Mouse (Mus musculus) embryo, embryonic 10 days (tissue): ENCODE measurements around the gene Crygn.

Experiments
- DNase-seq: peaks from one replicate; pipeline ENCODE4 v3.0.0-alpha.2; 2015; ENCODE audit warnings: low spot score

Crygn gene

DNA sequence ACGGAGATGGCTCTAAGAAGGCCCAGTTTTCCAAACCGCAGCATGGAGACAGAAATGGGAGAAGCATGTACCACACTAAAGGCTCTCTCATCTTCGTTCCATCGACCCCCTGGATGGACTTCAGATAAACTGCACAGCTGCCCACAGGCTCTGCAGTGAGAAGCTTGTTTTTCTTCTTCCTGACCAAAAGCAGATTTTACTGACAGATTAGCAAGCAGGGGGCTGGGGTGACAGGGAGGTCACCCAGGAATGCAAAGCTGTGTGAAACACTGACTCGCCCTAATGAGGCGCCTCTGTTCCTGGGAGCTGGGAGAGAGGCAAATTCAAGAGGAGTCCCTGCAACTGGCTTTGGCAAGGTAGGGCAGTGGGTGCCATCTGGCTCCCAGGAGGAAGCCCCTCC, 10.3 kb downstream of the Crygn start:
- peak; percentile 39 for DNase-seq

DNA sequence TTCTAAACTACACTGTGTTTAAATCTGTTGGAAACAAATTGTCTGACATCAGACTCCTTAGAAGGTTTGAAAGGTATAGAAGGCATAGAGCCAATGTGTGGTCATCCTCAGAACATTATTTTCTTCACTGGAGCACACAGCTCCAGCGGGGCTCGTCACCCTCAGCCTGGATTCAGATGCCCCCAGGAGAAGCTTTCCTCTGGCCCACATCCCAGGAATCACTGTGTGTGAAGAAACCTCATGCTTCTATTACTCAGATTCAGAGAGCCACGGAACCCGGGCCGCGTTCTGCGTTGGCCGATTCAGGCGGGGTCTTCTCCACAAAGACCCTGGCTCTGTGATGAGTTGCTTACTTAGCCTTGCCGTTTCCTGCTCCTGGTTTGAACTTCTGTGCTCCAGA, 13.9 kb downstream of the Crygn start:
- DNase-seq, result no peak

DNA sequence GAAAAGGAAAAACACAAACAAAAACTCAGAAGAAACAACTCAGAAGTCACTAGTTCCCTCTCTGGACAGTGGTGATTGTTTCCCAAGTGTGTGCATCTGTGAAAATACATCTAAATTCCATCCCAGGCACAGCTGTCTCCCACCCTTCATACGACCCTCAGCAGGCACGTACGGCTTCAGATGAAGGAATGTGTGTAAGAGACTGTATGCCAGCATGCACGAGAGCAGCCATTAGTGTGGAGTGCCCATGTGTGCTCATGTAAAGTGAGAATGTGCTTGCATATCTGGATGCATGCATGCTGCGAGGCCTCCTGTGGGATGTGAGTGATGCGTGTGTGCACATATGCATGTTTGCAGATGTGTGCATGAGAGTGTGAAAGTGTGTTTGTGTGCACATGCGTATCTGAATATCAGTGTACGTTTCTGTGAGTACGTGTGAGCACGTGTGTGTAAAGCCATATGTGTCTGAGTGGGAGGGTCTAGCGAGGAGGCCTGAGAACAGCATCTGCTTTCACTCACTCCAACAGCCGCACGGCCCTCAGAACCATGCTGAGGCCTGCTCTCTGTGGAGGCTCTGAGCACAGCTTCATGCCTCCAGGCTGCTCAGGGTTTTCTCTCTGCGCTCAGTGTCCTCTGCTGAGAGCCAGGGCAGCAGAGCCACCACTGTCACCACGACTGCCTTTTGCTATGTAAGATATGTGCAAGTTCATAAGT, 16.5 kb downstream of the Crygn start:
- DNase-seq, result peak; percentile 64

DNA sequence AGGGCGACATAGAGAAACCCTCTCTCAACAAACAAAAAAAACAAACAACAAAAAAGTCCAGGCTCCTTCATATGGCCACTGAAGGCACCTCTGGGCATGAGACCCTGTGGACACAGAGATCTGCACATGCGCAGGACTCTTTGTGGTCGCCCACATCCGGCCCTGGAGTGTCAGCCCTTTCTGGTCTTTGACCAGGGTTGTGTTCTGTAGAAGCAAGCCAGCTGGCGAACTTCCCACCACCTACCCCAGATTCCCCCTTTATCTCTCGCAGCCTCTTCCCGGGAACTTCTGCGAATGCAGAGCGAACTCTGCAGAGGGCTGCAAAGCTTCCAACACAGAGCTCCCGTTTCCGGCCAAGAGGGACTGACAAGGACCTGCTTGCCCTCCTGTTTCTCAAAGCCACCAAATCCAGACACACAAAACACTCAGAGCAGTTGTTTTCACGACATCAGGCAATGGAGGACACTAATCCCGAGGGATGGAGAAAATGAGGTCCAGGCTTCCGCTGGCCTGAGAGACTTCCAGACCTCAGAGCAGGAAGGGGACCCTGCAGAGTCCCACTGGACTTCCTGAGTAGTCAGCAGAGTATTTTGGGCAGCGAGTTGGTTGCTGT, 18.6 kb downstream of the Crygn start:
- no peak for DNase-seq

DNA sequence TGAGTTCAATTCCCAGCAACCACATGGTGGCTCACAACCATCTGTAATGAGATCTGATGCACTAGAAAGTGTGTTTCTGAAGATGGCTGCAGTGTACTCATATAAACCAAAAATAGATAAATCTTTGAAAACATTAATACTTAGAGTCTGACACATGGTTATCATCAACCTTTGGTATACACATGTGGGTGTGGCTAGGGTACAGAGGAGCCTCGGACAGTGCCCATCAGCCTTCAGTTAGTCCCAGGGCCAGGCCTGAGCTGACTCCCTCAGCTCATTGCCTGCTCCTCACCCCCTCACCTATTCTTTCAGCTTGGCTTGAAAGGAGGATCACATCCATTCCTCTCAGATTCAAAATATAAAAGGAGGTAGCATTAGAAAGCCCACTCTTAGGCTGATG, 19.3 kb downstream of the Crygn start:
- no peak for DNase-seq

DNA sequence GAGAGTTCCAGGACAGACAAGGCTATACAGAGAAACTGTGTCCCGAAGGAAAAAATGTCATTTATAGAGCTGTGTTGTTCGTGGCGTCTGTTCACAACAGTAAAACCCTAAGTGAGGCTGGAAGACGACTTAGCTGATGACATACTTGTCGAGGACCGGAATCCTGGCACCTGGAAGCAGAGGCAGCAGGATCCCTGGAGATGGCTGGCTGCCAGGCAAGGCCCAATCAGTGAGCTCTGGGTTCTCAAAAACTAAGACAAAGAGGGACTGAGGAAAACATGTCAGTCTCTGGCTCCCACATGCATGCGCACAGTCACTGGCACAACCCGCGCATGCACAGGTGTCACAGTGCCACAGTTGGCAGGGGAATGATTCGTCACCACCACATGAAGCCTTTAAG, 20.2 kb downstream of the Crygn start:
- no peak for DNase-seq

DNA sequence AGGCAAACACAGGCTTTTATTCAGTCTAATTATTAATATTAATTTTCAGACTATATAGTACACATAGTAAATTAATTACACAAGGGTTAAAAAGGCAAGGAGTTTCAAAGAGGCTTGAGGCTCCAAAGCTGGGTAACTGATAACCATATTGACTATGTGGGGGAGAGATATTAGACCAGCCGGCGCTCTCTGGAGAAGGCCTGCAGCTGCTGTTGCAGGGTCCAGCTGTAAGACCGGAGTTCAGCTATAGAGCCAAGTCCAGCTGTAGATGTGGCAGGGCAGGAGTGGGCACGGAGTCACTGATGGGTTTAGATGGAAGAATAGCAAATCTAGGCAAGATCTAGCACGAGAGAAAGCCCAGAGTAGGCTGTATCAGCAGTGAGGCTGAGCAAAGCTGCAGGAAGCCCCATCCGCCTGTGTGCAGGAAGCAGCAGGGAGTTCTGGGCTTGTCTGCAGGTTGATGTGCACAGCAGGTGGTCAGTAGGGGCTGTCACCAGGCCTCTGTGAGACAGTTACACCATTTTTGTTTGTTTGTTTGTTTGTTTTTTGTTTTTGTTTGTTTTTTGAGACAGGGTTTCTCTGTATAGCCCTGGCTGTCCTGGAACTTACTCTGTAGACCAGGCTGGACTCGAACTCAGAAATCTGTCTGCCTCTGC, 23.9 kb downstream of the Crygn start:
- DNase-seq, result no peak

DNA sequence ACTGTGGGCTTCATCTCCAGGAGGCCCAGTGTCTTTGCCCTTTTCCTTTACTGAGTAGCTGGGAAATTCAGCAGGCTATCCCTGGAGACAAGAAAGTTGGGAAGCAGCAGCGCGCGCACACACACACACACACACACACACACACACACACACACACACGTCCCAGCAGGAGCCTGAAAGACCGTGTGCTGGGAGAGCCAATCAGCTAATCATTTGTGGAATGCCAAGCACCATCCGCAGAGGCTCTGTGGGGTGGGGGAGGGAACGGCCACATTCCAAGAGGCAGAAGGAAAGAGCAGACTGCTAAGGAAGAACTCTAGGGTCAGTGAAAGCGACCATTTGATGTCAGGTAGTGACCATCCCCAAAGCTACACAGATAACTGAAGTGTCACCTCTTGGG, 24.7 kb downstream of the Crygn start:
- peak; percentile 81 for DNase-seq

DNA sequence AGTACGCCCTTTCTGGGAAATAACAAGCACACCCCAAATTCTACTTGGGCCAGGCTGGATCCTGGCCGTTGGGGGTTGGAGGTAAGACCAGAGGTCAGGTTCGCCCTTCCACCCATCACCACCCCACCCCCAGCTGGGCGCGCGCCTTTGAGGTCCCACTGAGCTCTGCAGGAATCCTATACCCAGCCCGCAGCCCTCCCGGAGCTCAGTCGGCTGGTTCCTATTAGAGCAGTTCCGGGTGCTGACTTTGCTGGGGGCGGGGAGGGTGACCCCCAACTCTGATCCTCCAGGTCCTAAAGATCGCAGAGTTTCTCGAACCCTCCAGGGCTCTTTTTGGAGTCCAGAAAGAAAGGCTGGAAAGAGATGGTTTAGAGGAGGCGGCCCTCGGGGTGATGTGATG, 26.8 kb downstream of the Crygn start:
- DNase-seq, result peak; percentile 39

DNA sequence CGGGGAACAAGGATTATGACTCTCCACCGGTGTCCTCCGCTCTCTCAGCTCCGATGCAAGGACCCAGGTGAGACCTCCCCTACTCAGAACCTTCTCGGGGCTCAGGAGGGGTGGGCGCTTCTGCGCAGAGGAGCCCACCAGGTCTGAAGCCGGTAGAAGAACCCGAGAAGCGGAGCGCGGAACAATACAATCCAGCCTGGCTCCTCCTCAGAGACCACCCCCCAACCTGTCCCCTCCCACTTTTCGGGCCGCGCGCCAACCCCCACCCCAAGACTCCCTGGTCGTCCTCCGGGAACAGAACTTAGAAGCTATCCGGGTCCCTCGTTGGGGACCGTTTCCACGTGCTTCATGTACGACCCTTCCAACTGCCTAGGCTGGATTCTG, 27.3 kb downstream of the Crygn start, which contains the start of gene Wdr86:
Wdr86 (minus strand) TSS at position 240 of the 384 bp plus-strand sequence.
- peak; percentile 57 for DNase-seq

DNA sequence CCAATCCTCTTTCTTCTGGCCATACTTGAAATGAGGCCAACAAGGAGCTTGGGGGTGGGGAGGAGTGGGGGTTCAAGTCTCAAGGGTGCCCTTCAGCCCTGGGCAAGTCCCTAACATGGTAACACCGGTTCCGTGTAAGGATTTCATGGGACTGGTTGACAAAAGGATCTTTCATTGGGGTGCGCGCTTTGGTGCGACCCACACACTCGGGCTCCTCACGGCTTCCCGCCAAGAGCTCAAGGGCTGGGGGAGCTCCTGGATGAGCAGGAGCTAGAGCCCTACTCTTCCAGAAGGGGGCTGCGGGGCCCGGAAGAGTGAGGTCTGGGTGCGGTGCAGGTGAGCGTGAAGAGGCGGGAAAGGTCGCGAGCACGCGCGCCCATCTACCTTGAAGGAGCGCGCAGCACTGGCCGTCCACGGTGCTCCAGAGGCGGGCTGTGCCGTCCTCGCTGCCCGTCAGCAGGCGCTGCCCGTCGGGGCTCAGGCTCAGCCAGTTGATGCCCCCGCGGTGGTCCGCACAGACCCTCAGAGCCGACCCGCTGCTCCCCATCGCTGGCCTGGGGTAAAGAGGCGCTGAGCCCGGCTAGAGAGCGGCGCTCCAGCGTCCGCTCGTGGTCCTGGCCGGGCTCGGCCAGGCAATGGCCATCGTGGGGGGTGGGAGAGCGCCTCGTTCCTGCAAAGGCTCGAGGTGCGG, 27.9 kb downstream of the Crygn start:
- DNase-seq, result peak; percentile 36

DNA sequence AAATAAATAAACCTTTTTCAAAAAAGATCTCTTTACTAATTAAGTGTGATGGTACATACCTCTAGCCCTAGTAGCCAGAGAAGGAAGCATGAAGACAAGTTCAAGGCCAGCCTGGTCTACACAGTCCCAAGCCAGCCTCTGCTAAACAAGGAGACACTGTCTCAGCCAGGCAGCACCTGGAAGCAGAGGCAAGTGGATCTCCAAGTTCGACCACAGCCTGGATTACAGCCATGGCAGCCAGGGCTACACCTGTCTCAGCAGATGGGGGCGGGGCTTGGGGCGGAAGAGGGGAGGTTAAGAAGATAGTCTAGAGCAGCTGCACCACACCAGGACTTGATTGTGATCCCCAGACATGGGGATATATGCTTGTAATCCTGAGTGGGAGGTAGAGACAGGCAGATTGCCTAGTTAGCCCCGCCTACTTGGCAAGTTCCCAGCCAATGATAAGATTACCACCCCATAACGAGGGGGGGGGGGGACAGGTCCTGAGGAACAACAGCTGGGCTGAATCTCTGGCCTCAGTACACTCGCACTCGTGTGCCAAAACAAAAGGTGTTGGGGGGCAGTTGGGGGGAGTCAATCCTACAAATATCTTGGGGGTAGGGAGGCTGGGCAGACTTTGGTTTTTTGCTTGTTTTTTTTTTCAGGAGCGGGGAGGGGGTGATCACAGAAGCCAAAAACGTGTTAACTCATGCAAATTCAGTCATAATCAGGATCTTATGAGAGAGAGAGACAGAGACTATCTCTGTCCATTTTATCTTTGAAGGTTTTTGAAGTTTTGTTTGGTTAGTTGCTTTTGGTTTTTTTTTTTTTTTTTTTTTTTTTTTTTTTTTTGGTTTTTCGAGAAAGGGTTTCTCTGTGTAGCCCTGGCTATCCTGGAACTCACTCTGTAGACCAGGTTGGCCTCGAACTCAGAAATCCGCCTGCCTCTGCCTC, 30.6 kb downstream of the Crygn start:
- DNase-seq, result no peak

DNA sequence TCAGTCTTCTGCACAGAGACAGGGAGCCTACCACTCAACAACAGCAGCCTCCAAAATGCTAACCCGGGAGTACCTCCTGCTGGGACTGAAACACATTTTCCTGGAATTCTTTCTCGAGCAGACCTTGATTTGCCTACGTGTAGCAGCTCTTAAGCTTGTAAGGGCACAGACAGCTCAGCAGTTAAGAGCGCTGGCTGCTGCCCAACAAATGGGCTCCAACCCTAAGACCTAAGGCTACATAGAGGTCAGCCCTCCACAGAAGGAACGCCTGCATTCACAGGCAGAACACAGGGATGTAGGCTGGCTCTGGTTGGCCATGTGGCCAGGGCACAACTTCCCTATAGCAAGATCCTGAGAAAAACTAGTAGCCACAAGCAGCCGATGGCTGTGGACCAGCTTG, 31.9 kb downstream of the Crygn start:
- DNase-seq, result no peak

DNA sequence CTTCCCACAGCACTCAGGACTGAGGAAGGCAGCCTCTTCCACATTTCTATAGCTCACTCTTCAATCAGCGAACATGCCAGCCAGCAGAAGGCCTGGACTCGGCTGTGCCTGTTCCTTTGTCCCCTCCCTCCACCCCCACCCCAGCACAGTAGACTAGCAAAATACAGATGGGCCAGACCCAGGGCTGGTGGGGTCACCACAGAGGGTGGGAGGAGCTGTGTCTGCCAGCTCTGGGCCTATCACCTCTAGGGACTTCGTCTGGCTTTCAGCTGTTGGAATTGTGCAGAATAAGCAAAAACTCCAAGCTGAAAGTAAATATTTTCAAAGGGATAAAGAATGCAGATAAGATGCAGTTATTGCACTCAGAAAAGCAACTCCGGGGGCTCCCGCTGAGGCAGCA, 33.0 kb downstream of the Crygn start:
- peak; percentile 28 for DNase-seq

DNA sequence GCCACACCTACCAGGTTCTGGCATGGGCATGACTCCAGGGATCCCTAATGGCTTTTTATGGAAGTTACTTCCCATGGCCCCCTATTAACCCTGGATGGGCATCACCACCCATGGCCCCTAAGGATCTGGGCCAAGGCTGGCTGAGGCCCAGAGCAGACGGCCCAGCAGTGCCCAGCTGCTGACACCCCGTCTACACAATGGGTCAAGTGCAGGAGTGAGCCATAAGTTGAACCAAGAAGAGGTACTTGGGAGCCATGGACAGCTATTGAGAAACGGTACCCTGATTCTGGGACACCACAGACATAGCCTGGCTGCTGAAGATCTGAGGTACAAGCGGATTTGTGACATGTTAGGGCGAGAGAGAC, 33.6 kb downstream of the Crygn start:
- no peak for DNase-seq

DNA sequence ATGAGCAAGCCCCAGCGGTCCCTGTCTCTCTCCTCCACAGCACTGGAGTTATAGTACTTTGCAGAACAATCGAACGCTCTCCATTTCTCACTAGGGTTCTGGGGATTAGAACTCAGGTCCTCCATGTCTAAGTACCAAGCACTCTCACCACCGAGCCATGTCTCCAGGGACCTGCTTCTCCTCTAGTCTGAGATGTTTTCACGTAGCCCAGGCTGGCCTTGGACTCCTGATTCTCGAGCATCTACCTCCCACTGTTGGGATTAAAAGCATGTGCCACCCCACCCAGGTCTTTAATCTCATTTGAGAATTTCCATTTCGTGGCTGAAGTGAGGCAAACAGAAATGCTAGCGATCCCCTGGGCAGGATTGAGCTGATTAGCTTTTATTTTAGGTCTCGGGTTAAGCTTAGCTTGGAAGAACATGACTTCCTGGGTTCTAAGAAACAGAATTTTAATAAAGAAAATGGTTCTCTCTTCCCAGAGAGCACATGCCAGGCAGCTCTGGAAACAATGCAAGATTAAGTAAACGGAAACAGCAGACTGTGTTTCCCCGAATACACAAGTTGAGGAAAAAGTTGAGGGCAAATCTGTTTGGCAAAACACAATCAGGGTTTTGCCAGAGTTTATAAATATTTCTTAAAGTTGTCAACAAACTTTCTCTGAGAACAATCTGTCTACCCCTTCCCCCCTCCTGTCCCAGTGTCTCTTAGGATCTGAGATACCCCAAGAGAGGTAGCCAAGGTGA, 34.1 kb downstream of the Crygn start:
- no peak for DNase-seq

DNA sequence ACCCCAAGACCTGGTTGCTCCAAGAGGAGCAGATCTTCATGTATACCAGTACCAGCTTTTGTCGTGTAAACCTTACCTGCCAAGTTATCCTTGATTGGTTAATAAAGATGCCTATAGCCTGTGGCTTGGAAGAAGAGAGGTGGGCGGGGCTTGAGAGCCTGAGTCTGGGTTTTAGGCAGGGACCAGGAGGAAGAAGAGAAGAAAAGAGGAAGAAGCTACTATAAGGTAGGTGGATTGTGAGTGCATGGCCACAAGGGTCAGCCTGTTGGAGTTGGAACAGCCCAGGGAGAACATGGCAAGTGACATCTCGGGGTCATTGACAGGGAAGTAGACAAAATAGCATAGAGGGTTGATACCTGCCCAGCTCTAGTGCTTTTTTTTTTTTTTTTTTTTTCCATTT, 38.0 kb downstream of the Crygn start:
- DNase-seq, result no peak

DNA sequence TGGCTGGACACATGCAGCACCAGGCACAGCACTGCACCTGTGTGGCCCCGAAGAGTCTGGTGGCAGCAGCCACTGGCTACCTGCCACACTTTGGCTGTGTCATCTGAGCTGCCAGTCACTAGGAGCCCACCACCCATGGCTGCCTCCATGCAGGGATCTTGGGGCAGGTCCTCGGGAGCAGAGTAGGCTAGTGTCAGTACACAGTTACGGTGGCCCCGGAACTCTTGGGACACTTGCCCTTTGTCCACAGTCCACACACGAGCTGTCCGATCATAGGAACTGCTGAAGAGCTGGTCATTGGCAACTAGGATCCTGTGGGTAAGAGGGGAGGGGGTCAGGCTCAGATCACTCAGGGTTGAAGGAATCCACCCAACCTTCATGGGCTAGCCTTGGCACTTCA, 39.7 kb downstream of the Crygn start:
- DNase-seq, result no peak

DNA sequence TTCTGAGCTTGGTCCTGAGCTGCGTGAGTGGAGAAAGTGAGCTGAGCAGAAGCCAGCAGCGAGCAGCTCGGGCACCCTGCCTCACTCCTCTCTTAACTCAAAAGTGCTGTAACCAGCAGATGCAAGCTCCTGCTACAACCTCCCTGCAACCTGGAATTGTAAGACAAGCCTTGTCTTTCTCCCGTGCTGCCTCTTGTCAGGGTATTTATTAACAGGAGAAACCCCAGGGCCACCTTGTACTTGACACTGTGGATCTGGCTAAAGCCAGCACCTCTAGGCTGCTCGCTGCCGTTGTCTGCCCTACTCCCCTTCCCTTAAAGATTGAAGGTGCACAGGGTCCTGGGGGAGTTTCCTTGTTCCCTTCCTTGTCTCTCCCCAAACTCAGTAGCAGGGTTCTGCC, 43.8 kb downstream of the Crygn start:
- no peak for DNase-seq

DNA sequence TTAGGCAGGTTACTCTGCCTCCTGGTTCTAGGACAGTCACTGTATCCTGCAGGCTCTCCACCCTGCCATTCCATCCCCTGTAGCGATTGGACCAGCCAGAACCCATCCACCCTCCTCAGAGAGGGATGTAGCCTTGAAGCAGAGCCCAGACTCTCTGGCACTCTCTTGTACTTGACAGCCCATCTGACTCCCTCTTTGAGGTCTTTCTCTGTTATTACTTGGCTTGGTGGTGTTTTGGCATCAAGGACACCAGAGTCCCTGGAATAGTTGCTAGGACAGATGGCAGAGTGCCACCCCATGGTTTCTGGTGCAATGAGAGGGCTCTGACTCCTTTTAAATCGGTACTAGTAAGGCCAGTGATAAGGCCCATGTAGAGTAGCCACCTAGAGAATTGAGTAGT, 44.6 kb downstream of the Crygn start:
- no peak for DNase-seq

DNA sequence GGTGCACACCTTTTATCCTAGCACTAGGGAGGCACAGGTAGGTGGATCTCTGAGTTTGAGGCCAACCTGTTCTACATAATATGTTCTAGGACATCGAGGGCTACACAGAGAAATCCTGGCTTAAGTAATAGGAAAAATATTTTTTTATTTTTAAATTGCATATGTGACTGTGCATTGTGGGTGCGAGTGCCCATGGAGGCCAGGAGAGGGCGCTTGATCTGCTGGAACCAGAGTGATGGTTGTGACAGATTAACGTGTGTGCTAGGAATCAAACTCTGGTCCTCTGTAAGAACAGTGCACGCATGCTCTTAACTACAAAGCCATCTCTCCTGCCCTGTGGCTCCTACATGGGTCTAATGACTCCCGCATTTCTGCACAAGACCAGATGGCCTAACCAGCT, 46.2 kb downstream of the Crygn start:
- no peak for DNase-seq
